Mouse (Mus musculus): ENCODE data around the gene Pgp. TPM values are rescaled to one million over a fixed set of nuclear protein-coding genes. Genes with fewer than 3 reads are reported as not detected.

Gene Pgp
- polyA plus RNA-seq, 1 experiment, result not detected

GRCm38 (mm10) chr17:24488662-24489264, 18.6 kb downstream of the Pgp start:
- under 1% methylated on average over 72 of the region's 81 CpGs for WGBS
- Histone ChIP-seq H3K4me3 (ENCODE audit: insufficient read depth, low read depth, low read length) (peak overlapping the region; percentile 87), H3K4me1 (ENCODE audit: control insufficient read depth, insufficient read depth, low read length) (peaks cover 26% of the 10 kb centered on the region), H3K27ac (ENCODE audit: insufficient read depth, low read depth, low read length) (peak overlapping the region; percentile 94)
- no peak for TF ChIP-seq CTCF (IDR thresholded peaks at IDR 0.05; ENCODE audit: insufficient read depth, low read depth, low read length)
- TF ChIP-seq POLR2A (IDR thresholded peaks at IDR 0.05; ENCODE audit: insufficient read depth, low read depth, low read length), result peak; percentile 37; the same call in 1 of the 2 replicates

DNA sequence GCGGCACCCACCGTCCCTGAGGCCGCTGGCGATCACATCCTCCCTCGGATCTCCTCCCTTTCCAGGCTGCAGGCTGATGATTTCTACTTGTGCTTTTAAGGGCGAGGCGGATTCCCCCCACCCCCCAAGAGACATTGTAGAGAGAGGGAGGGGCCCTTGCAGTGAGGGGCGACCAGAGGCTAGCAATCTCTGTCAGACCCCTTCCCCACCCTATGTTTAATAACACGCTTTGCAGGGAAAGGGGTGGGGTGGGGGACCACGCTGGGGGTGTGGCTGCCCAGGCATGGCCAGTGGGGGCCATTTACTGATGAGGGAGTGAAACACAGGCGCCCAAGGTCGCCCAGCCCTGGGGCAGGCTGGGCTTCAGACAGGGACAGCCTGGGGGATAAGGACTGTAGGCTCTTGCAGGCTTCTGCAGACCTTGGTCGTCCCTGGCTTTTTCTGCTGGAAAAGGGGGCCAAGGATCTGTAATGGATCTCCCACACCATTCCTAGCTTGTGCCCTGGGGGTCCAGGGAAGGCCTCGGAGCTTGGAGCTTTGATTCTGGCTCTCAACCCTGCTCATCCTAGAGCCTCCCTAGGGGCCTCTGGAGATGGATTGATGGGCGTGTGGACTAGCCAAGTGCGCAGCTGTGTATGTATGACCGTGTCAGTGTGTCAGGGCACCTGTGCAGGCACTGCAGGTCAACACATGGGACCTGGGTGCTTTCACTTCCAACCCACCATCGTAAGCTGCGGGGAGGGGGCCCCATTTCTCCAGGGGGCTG, 19.3 kb downstream of the Pgp start:
- TF ChIP-seq POLR2A (IDR thresholded peaks at IDR 0.05; ENCODE audit: insufficient read depth, low read depth, low read length), result no peak; the same call in 1 of the 2 replicates
- TF ChIP-seq CTCF (IDR thresholded peaks at IDR 0.05; ENCODE audit: insufficient read depth, low read depth, low read length), result no peak
- Histone ChIP-seq H3K27ac (ENCODE audit: insufficient read depth, low read depth, low read length) (peak overlapping the region; percentile 94), H3K4me1 (ENCODE audit: control insufficient read depth, insufficient read depth, low read length) (peaks cover 26% of the 10 kb centered on the region), H3K4me3 (ENCODE audit: insufficient read depth, low read depth, low read length) (peak overlapping the region; percentile 87)
- WGBS, result 16% methylated on average over 19 of the region's 19 CpGs

- Histone ChIP-seq H3K4me1 (ENCODE audit: control insufficient read depth, insufficient read depth, low read length) (peaks cover 28% of the 10 kb centered on the region), H3K27ac (ENCODE audit: insufficient read depth, low read depth, low read length) (peak overlapping the region; percentile 22), H3K4me3 (ENCODE audit: insufficient read depth, low read depth, low read length) (0 out of 2 replicates have a peak overlapping the region, but pooled peaks have one; percentile 87)
- 31% methylated on average over 4 of the region's 4 CpGs for WGBS
- TF ChIP-seq CTCF (IDR thresholded peaks at IDR 0.05; ENCODE audit: insufficient read depth, low read depth, low read length), result no peak
- TF ChIP-seq POLR2A (IDR thresholded peaks at IDR 0.05; ENCODE audit: insufficient read depth, low read depth, low read length), result no peak
These were observed 20.2 kb downstream of the Pgp start for GRCm38 (mm10) chr17:24490399-24490798.

- TF ChIP-seq POLR2A (IDR thresholded peaks at IDR 0.05; ENCODE audit: insufficient read depth, low read depth, low read length) (no peak), CTCF (IDR thresholded peaks at IDR 0.05; ENCODE audit: insufficient read depth, low read depth, low read length) (no peak)
These were observed 24.6 kb downstream of the Pgp start for GRCm38 (mm10) chr17:24494627-24495335.

DNA sequence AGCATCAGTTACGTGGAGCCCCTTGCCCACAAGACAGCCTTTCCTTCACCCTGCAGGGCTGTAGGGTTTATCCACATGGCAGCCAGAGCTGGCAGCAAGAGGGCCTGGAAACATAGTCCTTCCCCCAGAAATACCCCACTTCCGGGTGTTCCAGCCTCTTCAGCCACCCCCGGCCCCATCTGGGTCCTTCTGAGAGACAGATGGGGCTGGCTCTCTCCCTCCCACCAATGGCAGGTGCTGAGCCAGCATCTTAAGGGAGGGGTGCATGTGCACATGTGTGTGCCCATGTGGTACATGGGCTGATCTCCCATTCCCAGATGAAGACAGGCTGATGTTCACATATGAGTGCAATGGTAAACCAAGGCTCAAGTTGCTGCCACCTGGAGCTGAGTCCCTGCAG, 25.3 kb downstream of the Pgp start:
- WGBS, result 48% methylated on average over 3 of the region's 3 CpGs
- H3K27ac ChIP-seq (ENCODE audit: insufficient read depth, low read depth, low read length), result peak overlapping the region; percentile 76
- TF ChIP-seq CTCF (IDR thresholded peaks at IDR 0.05; ENCODE audit: insufficient read depth, low read depth, low read length) (no peak), POLR2A (IDR thresholded peaks at IDR 0.05; ENCODE audit: insufficient read depth, low read depth, low read length) (no peak)
- H3K4me1 ChIP-seq (ENCODE audit: control insufficient read depth, insufficient read depth, low read length), result peaks cover 12% of the 10 kb centered on the region
- H3K4me3 ChIP-seq (ENCODE audit: insufficient read depth, low read depth, low read length), result no peak overlapping the region

More at GRCm38 (mm10) chr17:24494627-24495335, 24.6 kb downstream of the Pgp start:
- no peak overlapping the region for H3K4me3 ChIP-seq (ENCODE audit: insufficient read depth, low read depth, low read length)
- H3K27ac ChIP-seq (ENCODE audit: insufficient read depth, low read depth, low read length), result peak overlapping the region; percentile 76
- peaks cover 17% of the 10 kb centered on the region for H3K4me1 ChIP-seq (ENCODE audit: control insufficient read depth, insufficient read depth, low read length)
- 12% methylated on average over 2 of the region's 2 CpGs for WGBS

DNA sequence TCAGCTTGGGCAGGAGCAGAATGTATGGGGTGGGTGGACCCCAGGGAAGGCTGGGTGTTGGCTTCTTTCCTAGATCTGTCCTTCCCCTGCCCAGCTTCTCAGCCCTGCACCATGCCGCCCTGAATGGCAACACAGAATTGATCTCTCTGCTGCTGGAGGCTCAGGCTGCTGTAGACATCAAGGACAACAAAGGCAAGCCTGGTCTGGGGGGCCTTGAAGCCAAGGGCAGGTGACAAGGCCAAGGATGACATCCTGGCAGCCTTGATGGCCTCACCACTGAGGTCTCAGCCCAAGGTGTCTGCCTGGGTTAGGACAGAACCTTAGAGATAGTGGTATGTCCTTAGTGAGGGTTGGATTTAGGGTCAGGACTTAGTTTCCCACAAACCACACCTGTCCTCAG, 25.8 kb downstream of the Pgp start:
- Histone ChIP-seq H3K4me1 (ENCODE audit: control insufficient read depth, insufficient read depth, low read length) (peaks cover 8% of the 10 kb centered on the region), H3K4me3 (ENCODE audit: insufficient read depth, low read depth, low read length) (no peak overlapping the region), H3K27ac (ENCODE audit: insufficient read depth, low read depth, low read length) (0 out of 2 replicates have a peak overlapping the region, but pooled peaks have one; percentile 76)
- TF ChIP-seq CTCF (IDR thresholded peaks at IDR 0.05; ENCODE audit: insufficient read depth, low read depth, low read length) (no peak), POLR2A (IDR thresholded peaks at IDR 0.05; ENCODE audit: insufficient read depth, low read depth, low read length) (no peak)
- WGBS, result 69% methylated on average over 1 of the region's 1 CpGs

GRCm38 (mm10) chr17:24502208-24502607, 32.0 kb downstream of the Pgp start:
- peaks cover 17% of the 10 kb centered on the region for H3K4me1 ChIP-seq (ENCODE audit: control insufficient read depth, insufficient read depth, low read length)
- H3K27ac ChIP-seq (ENCODE audit: insufficient read depth, low read depth, low read length), result no peak overlapping the region
- WGBS, result 46% methylated on average over 11 of the region's 11 CpGs
- no peak for TF ChIP-seq POLR2A (IDR thresholded peaks at IDR 0.05; ENCODE audit: insufficient read depth, low read depth, low read length)
- no peak for TF ChIP-seq CTCF (IDR thresholded peaks at IDR 0.05; ENCODE audit: insufficient read depth, low read depth, low read length)
- no peak overlapping the region for H3K4me3 ChIP-seq (ENCODE audit: insufficient read depth, low read depth, low read length)

DNA sequence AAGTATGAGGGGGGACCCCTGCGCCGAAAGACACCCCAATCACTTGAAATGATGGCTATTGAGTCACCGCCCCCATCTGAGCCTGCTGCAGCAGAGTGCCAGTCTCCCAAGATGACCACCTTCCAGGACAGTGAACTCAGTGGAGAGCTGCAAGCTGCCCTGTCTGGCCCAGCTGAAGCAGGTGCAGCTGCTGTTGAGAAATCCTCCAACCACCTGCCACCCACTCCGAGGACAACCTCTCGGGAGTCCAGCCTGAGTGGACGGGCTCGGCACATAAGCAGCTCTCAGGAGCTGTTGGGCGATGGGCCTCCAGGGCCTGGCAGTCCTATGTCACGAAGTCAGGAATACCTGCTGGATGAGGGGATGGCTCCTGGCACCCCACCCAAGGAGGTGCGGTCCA, 33.9 kb downstream of the Pgp start:
- Histone ChIP-seq H3K4me3 (ENCODE audit: insufficient read depth, low read depth, low read length) (no peak overlapping the region), H3K4me1 (ENCODE audit: control insufficient read depth, insufficient read depth, low read length) (peaks cover 25% of the 10 kb centered on the region), H3K27ac (ENCODE audit: insufficient read depth, low read depth, low read length) (no peak overlapping the region)
- 94% methylated on average over 10 of the region's 10 CpGs for WGBS
- no peak for TF ChIP-seq POLR2A (IDR thresholded peaks at IDR 0.05; ENCODE audit: insufficient read depth, low read depth, low read length)

Measured in olfactory bulb, adult 2 months (tissue).